18 mouse cellular contexts compared by ENCODE assay signal in the genomic region with DNA sequence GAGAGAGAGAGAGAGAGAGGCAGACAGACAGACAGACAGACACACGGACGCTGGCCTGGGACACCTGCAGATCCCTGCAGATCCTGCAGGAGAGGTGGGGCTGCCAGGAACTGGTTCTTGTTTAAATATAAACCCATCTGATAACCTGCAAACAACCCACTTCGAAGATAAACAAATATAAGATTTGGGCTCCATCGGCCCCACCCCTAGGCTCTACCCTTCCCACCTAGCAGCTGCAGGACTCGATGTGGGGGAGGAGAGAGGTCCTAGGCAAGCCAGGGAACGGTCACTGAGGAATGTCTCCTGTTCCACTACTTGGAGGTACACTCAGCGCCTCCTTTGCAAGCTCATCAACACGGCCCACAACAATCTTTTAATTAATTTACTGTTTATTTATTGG. TPM values are rescaled to one million over a fixed set of nuclear protein-coding genes. Genes with fewer than 3 reads are reported as not detected.
A peak's percentile ranks its signal among the peaks of the same experiment; 100 is the strongest.
DNase-seq lines count a peak whose midpoint lies in the region; ATAC-seq and TF ChIP-seq lines count a peak whose summit lies in the region.
"Had no signal": no experiment of that assay in that cellular context is flagged by ENCODE, and none has a peak within 500 bp of the region (broad histone marks: within the 10 kb centered on the region; RNA-seq: fewer than 3 reads in every experiment).

No protein-coding gene starts in this region.

- no peak for DNase-seq in left cerebral cortex, adult 2 months (ENCODE audit: extremely low spot score in 1 of 2, low spot score in 2 of 2)
- DNase-seq in left cerebral cortex, adult 11 months (ENCODE audit: low spot score) = no peak
- peak; percentile 36 for DNase-seq in kidney, postnatal 14 days
- DNase-seq in cerebellum, adult 9-10 months = no peak
- DNase-seq: cerebellum, adult 18-20 months had no signal

- H3K27ac ChIP-seq in left cerebral cortex, adult 2 months = peak overlapping the region; percentile 53; the same call in 1 of the 2 replicates
- peak overlapping the region; percentile 93; the same call in 1 of the 2 replicates for H3K27ac ChIP-seq in intestine, embryonic 15.5 days
- H3K27ac ChIP-seq in small intestine, adult 2 months (ENCODE audit: insufficient read depth, low read depth, low read length) = peak overlapping the region; percentile 98
- no peak overlapping the region for H3K27ac ChIP-seq in hindbrain, embryonic 13.5 days
- H3K27ac ChIP-seq: embryonic facial prominence, embryonic 13.5 days; forebrain, embryonic 12.5 days; hindbrain, embryonic 10.5 days; midbrain, embryonic 10.5 days had no signal

- intact Hi-C loops in left cerebral cortex, adult 2 months (cut with DNase I) = no loop called here

- no peaks in the 10 kb centered on the region for H3K9me3 ChIP-seq in intestine, embryonic 15.5 days
- no peaks in the 10 kb centered on the region for H3K9me3 ChIP-seq in hindbrain, embryonic 13.5 days
- H3K9me3 ChIP-seq: embryonic facial prominence, embryonic 13.5 days; forebrain, embryonic 12.5 days; hindbrain, embryonic 10.5 days; midbrain, embryonic 10.5 days had no signal

- H3K27me3 ChIP-seq in intestine, embryonic 15.5 days (replicated peaks) = no peaks in the 10 kb centered on the region
- H3K27me3 ChIP-seq in small intestine, adult 2 months (ENCODE audit: control insufficient read depth, insufficient read depth, low read length) = no peaks in the 10 kb centered on the region
- peaks cover 27% of the 10 kb centered on the region for H3K27me3 ChIP-seq in hindbrain, embryonic 13.5 days
- H3K27me3 ChIP-seq: embryonic facial prominence, embryonic 13.5 days had no signal

- no peak overlapping the region for H3K4me3 ChIP-seq in left cerebral cortex, adult 2 months
- H3K4me3 ChIP-seq in intestine, embryonic 15.5 days (replicated peaks) = peak overlapping the region; percentile 10; the same call in 1 of the 2 replicates
- peak overlapping the region; percentile 25 for H3K4me3 ChIP-seq in small intestine, adult 2 months (ENCODE audit: low read depth, low read length)
- no peak overlapping the region for H3K4me3 ChIP-seq in hindbrain, embryonic 13.5 days
- H3K4me3 ChIP-seq: embryonic facial prominence, embryonic 13.5 days; forebrain, embryonic 12.5 days; hindbrain, embryonic 10.5 days; midbrain, embryonic 10.5 days had no signal

- ATAC-seq in intestine, embryonic 15.5 days = peak; percentile 39
- no peak for ATAC-seq in CD4-positive, CD25-positive, alpha-beta regulatory T cell, adult 4 months
- no peak for ATAC-seq in hindbrain, embryonic 13.5 days (ENCODE audit: low FRiP score)
- ATAC-seq: activated CD4-positive, CD25-positive, alpha-beta regulatory T cell, adult 4 months had no signal

- H3K36me3 ChIP-seq in intestine, embryonic 15.5 days = no peaks in the 10 kb centered on the region
- peaks cover 6% of the 10 kb centered on the region; the same call in 1 of the 2 replicates for H3K36me3 ChIP-seq in small intestine, adult 2 months (ENCODE audit: control insufficient read depth, insufficient read depth, low read length)
- no peaks in the 10 kb centered on the region for H3K36me3 ChIP-seq in hindbrain, embryonic 13.5 days
- H3K36me3 ChIP-seq: embryonic facial prominence, embryonic 13.5 days; forebrain, embryonic 12.5 days; hindbrain, embryonic 10.5 days; midbrain, embryonic 10.5 days had no signal

- H3K4me1 ChIP-seq in intestine, embryonic 15.5 days (replicated peaks) = peaks cover 62% of the 10 kb centered on the region
- peaks cover 56% of the 10 kb centered on the region for H3K4me1 ChIP-seq in small intestine, adult 2 months (ENCODE audit: control insufficient read depth, insufficient read depth, insufficient read length, low read length)
- peaks cover 15% of the 10 kb centered on the region for H3K4me1 ChIP-seq in hindbrain, embryonic 13.5 days (replicated peaks)

- peak overlapping the region; percentile 83 for H3K4me2 ChIP-seq in intestine, embryonic 15.5 days (replicated peaks)
- H3K4me2 ChIP-seq in hindbrain, embryonic 13.5 days = no peak overlapping the region
- H3K4me2 ChIP-seq: embryonic facial prominence, embryonic 13.5 days; forebrain, embryonic 12.5 days had no signal

- 43% methylated on average over 8 of the region's 8 CpGs for WGBS in intestine, embryonic 15.5 days
- WGBS in small intestine, adult 2 months = 14% methylated on average over 8 of the region's 8 CpGs
- 73% methylated on average over 8 of the region's 8 CpGs for WGBS in hindbrain, embryonic 13.5 days

- no peak for TF ChIP-seq CTCF in left cerebral cortex, adult 2 months (IDR thresholded peaks at IDR 0.05)
- peak; percentile 14; the same call in 1 of the 2 replicates for TF ChIP-seq CTCF in small intestine, adult 2 months (IDR thresholded peaks at IDR 0.05; ENCODE audit: extremely low read depth, insufficient read length, insufficient replicate concordance, low read depth, low read length)

- no peak overlapping the region for H3K9ac ChIP-seq in intestine, embryonic 15.5 days
- no peak overlapping the region for H3K9ac ChIP-seq in hindbrain, embryonic 13.5 days
- H3K9ac ChIP-seq: embryonic facial prominence, embryonic 13.5 days; forebrain, embryonic 12.5 days had no signal

- TF ChIP-seq POLR2A in small intestine, adult 2 months (IDR thresholded peaks at IDR 0.05; ENCODE audit: low read depth, low read length) = no peak

RNA-seq across cellular contexts. Expression of gene Sdc4, which starts 5.4 kb away (rescaled TPM):
- 10 to 100 TPM; 78.7 to 93.2 TPM for total RNA-seq in left cerebral cortex, adult 2 months (2021)
- polyA plus RNA-seq in intestine, embryonic 15.5 days (2015; fragmentation: Nextera tagmentation; extraction: Ambion mirVana) = 120 and 126 TPM in 2 replicates
- 21.3 and 52.2 TPM in 2 replicates for polyA plus RNA-seq in small intestine, adult 2 months (2012; rRNA removed)
- 10 to 100 TPM; 69.7 to 93.7 TPM for polyA plus RNA-seq in CD4-positive, CD25-positive, alpha-beta regulatory T cell, adult 4 months (2017; shearing (Covaris generic))
- polyA plus RNA-seq in hindbrain, embryonic 13.5 days (2015; fragmentation: Nextera tagmentation; extraction: Ambion mirVana) = 9.0 and 9.7 TPM in 2 replicates

RNA-seq across cellular contexts. Expression of gene Sys1, which starts 18.5 kb away (rescaled TPM):
- total RNA-seq in left cerebral cortex, adult 2 months (2021) = 10 to 100 TPM; 40.8 to 41.3 TPM
- 51.1 and 61.9 TPM in 2 replicates for polyA plus RNA-seq in intestine, embryonic 15.5 days (2015; fragmentation: Nextera tagmentation; extraction: Ambion mirVana)
- polyA plus RNA-seq in small intestine, adult 2 months (2012; rRNA removed) = 187 and 276 TPM in 2 replicates
- 10 to 100 TPM in 1 of 2 experiments, 1 to 10 TPM in 1; 8.8 to 15.1 TPM for polyA plus RNA-seq in CD4-positive, CD25-positive, alpha-beta regulatory T cell, adult 4 months (2017; shearing (Covaris generic))
- 84.3 and 85.3 TPM in 2 replicates for polyA plus RNA-seq in hindbrain, embryonic 13.5 days (2015; fragmentation: Nextera tagmentation; extraction: Ambion mirVana)

RNA-seq across cellular contexts. Expression of gene Gm20458, which starts 22.5 kb away (rescaled TPM):
- 10 to 100 TPM; 10.2 to 14.1 TPM for total RNA-seq in left cerebral cortex, adult 2 months (2021)
- polyA plus RNA-seq in intestine, embryonic 15.5 days (2015; fragmentation: Nextera tagmentation; extraction: Ambion mirVana) = 9.4 and 18.5 TPM in 2 replicates
- 35.0 and 79.8 TPM in 2 replicates for polyA plus RNA-seq in small intestine, adult 2 months (2012; rRNA removed)
- polyA plus RNA-seq in CD4-positive, CD25-positive, alpha-beta regulatory T cell, adult 4 months (2017; shearing (Covaris generic)) = not detected
- polyA plus RNA-seq in hindbrain, embryonic 13.5 days (2015; fragmentation: Nextera tagmentation; extraction: Ambion mirVana) = 5.0 and 5.9 TPM in 2 replicates

RNA-seq across cellular contexts. Expression of gene Matn4, which starts 33.3 kb away (rescaled TPM):
- 10 to 100 TPM; 10.4 to 11.0 TPM for total RNA-seq in left cerebral cortex, adult 2 months (2021)
- 9.3 and 11.0 TPM in 2 replicates for polyA plus RNA-seq in intestine, embryonic 15.5 days (2015; fragmentation: Nextera tagmentation; extraction: Ambion mirVana)
- 0.49 and 2.7 TPM in 2 replicates for polyA plus RNA-seq in small intestine, adult 2 months (2012; rRNA removed)
- not detected for polyA plus RNA-seq in CD4-positive, CD25-positive, alpha-beta regulatory T cell, adult 4 months (2017; shearing (Covaris generic))
- polyA plus RNA-seq in hindbrain, embryonic 13.5 days (2015; fragmentation: Nextera tagmentation; extraction: Ambion mirVana) = 2.3 and 9.3 TPM in 2 replicates
- polyA plus RNA-seq: midbrain, embryonic 10.5 days had no signal

RNA-seq across cellular contexts. Expression of gene Trp53tg5, which starts 35.3 kb away (rescaled TPM):
- not detected for total RNA-seq in left cerebral cortex, adult 2 months (2021)
- polyA plus RNA-seq in intestine, embryonic 15.5 days (2015; fragmentation: Nextera tagmentation; extraction: Ambion mirVana) = not detected in 2 replicates
- not detected in 2 replicates for polyA plus RNA-seq in small intestine, adult 2 months (2012; rRNA removed)
- not detected for polyA plus RNA-seq in CD4-positive, CD25-positive, alpha-beta regulatory T cell, adult 4 months (2017; shearing (Covaris generic))
- 0.18 TPM in 1 of 2 replicates, not detected in the other for polyA plus RNA-seq in hindbrain, embryonic 13.5 days (2015; fragmentation: Nextera tagmentation; extraction: Ambion mirVana)
- total RNA-seq: gastrocnemius, adult 18-20 months; left cerebral cortex, adult 18-20 months had no signal
- polyA plus RNA-seq: embryonic facial prominence, embryonic 13.5 days; forebrain, embryonic 12.5 days; hindbrain, embryonic 10.5 days; limb, embryonic 14.5 days; midbrain, embryonic 10.5 days; thymus, postnatal 0 days had no signal

Comparison
In these comparisons a context has a peak if more than half of its experiments do, and no peak if none do; other contexts are left out.
1. H3K4me3 ChIP-seq: peak in intestine, embryonic 15.5 days (single experiment) and small intestine, adult 2 months (single experiment); none in left cerebral cortex, adult 2 months (single experiment) and hindbrain, embryonic 13.5 days (single experiment).